Mouse (Mus musculus) lung, embryonic 14.5 days (tissue): ENCODE data around the gene Smc3. TPM values are rescaled to one million over a fixed set of nuclear protein-coding genes. Genes with fewer than 3 reads are reported as not detected.

Experiments
- ATAC-seq: fragments of 200-750 bp; cut with Nextera tagmentation; 2 replicates; pipeline ENCODE4 v1.8.0; 2017; ENCODE audit warnings: mild to moderate bottlenecking, moderate TSS enrichment, moderate library complexity; ENCODE audit not compliant: insufficient read depth
- DNase-seq: peaks from one replicate; pipeline ENCODE4 v3.0.0-alpha.2; 2015
- H3K27ac ChIP-seq: fragments of 300-500 bp; sonication (generic); 2 replicates; pipeline ENCODE4 v1.5.1; 2014; ENCODE audit warnings: low read depth, mild to moderate bottlenecking, moderate library complexity
- H3K27me3 ChIP-seq: fragments of 300-500 bp; sonication (generic); 2 replicates; pipeline ENCODE4 v1.6.1; 2014; ENCODE audit warnings: low read length, control low read depth; ENCODE audit not compliant: insufficient read depth
- H3K36me3 ChIP-seq: fragments of 300-500 bp; sonication (generic); 2 replicates; pipeline ENCODE4 v1.6.1; 2014; ENCODE audit warnings: control low read depth; ENCODE audit not compliant: insufficient read depth
- H3K4me1 ChIP-seq: fragments of 300-500 bp; sonication (generic); 2 replicates; pipeline ENCODE4 v1.6.1; 2014; ENCODE audit warnings: antibody characterized with exemption, control low read depth; ENCODE audit not compliant: insufficient read depth
- H3K4me2 ChIP-seq: fragments of 300-500 bp; sonication (generic); 2 replicates; pipeline ENCODE4 v1.6.1; 2014; ENCODE audit warnings: mild to moderate bottlenecking
- H3K4me3 ChIP-seq: fragments of 300-500 bp; sonication (generic); 2 replicates; pipeline ENCODE4 v1.5.1; 2014; ENCODE audit warnings: low read depth, low read length
- H3K9ac ChIP-seq: fragments of 300-500 bp; sonication (generic); 2 replicates; pipeline ENCODE4 v1.6.1; 2014
- H3K9me3 ChIP-seq: fragments of 300-500 bp; sonication (generic); 2 replicates; pipeline ENCODE4 v1.6.1; 2016; ENCODE audit warnings: low read depth, low read length, control low read depth
- CTCF ChIP-seq: IDR thresholded peaks from 2 replicates; pipeline ENCODE4 v1.5.1; 2016; ENCODE audit warnings: antibody characterized with exemption, low read depth
- WGBS: fragments of 180-500 bp; shearing (Covaris S2); extraction: QIAGEN DNeasy Blood & Tissue Kit; methylation state at CpG from one replicate; pipeline ENCODE4 v1.1.7; 2014; 5-methylcytosine and 5-hydroxymethylcytosine counted together
- polyA plus RNA-seq: library from polyadenylated mRNA; unstranded; fragments of >200 nt; fragmentation: Nextera tagmentation; extraction: Ambion mirVana; gene quantifications from 2 replicates; pipeline ENCODE4 v1.2.1, GENCODE M21; 2014

The Smc3 gene
- polyA plus RNA-seq, 1 experiment from 2014 or later = 76.1 TPM

DNA sequence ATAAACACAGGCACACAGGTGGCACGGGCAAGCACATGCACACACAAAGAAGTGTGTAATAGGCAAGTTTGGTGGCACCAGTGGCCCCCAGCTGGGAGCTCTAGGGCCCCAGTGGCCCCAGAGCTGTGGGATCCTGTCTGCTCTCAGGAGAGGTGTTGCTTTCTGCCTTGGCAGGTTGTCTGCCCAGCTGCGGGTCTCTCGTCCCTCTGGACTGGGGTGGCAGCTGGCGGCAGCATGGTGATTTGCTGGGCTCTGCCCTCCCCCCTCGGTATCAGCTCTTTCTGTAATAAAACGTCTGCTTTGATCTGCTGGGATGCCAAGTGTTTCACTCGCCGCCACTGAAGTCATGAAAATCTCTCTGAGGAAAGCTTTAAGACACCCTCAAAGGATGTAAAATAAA, 66.5 kb downstream of the Smc3 start:
- H3K27ac ChIP-seq = no peak overlapping the region
- no peaks in the 10 kb centered on the region for H3K9me3 ChIP-seq
- H3K27me3 ChIP-seq = peaks cover 9% of the 10 kb centered on the region
- no peaks in the 10 kb centered on the region for H3K4me1 ChIP-seq
- H3K36me3 ChIP-seq = no peaks in the 10 kb centered on the region
- ATAC-seq (no peak), DNase-seq (no peak)
- no peak overlapping the region for H3K4me2 ChIP-seq
- no peak overlapping the region for H3K4me3 ChIP-seq
- 22% methylated on average over 8 of the region's 8 CpGs for WGBS
- TF ChIP-seq CTCF = no peak
- H3K9ac ChIP-seq = no peak overlapping the region

DNA sequence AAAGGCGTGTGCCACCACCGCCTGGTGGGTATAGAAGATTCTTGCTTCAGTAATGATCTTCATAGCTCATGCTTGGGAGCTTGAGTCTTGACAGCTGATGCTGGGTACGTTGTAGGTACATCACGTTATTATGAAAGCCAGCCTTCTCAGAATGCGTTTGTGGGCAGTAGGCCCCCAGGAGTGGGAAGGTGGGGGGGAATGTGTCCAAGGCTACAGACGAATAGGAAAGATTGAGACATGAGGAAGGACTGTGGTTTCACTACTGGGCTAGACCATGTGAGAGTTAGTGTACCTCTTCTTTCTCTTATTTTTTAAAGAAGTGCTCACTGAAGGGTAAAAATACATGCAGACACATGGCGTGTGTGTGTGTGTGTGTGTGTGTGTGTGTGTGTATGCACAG, 68.6 kb downstream of the Smc3 start:
- H3K27me3 ChIP-seq = peaks cover 16% of the 10 kb centered on the region
- no peak for DNase-seq
- 83% methylated on average over 7 of the region's 7 CpGs for WGBS
- H3K4me2 ChIP-seq = no peak overlapping the region
- TF ChIP-seq CTCF = no peak
- H3K9ac ChIP-seq = no peak overlapping the region
- H3K27ac ChIP-seq = no peak overlapping the region
- no peaks in the 10 kb centered on the region for H3K4me1 ChIP-seq
- no peak for ATAC-seq
- no peaks in the 10 kb centered on the region for H3K9me3 ChIP-seq
- no peaks in the 10 kb centered on the region for H3K36me3 ChIP-seq
- no peak overlapping the region for H3K4me3 ChIP-seq

DNA sequence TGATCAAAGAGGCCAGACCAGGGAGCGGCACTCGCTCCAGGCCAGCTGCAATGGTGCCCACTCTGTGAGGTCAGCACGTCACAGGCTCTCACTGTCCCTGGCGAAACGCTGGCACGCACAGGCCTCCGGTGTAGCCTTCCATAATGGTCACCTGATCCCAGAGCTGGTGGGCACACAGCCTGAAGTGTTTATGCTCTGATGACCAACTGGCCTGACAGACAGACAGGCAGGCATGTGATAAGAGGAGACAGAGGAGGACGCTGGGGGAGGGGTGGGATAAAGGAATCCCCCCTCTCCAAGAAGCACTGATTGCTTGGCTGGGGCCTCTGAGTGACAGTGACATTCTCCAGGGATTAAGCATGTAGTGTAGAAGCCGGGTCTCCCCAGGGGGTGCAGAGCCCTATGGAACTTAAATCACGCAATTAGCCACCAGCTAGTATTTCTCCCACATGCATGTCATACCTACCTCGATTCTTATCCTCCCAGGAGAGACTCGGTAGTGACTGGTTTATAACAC, 70.5 kb downstream of the Smc3 start:
- H3K36me3 ChIP-seq = no peaks in the 10 kb centered on the region
- peaks cover 34% of the 10 kb centered on the region for H3K27me3 ChIP-seq
- no peak overlapping the region for H3K4me3 ChIP-seq
- DNase-seq (no peak), ATAC-seq (no peak)
- no peak overlapping the region for H3K9ac ChIP-seq
- TF ChIP-seq CTCF = no peak
- H3K9me3 ChIP-seq = no peaks in the 10 kb centered on the region
- WGBS = 22% methylated on average over 12 of the region's 12 CpGs
- no peak overlapping the region for H3K27ac ChIP-seq
- no peaks in the 10 kb centered on the region for H3K4me1 ChIP-seq
- H3K4me2 ChIP-seq = no peak overlapping the region

DNA sequence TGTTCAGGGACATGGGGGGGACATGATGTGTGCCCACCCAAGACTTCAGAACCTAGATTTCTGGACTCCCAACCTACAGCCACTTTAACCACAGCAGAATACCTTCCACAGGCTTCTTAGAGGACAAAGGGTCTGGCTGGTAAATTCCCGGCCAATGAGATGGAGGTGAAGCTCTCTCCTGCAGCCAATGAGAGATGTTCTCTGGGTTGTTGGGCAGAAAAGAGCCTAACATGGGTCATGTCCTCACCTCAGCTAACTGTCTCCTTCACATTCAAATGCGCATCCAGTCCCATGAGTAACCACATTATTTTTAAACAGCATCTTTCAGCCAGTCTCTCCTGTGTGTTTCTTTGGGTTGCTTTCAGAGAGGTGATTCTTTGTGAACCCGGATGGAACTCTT, 71.2 kb downstream of the Smc3 start:
- Histone ChIP-seq H3K27ac (no peak overlapping the region), H3K9me3 (no peaks in the 10 kb centered on the region), H3K27me3 (peaks cover 41% of the 10 kb centered on the region), H3K4me3 (no peak overlapping the region), H3K4me1 (no peaks in the 10 kb centered on the region), H3K36me3 (no peaks in the 10 kb centered on the region), H3K4me2 (no peak overlapping the region), H3K9ac (no peak overlapping the region)
- DNase-seq (no peak), ATAC-seq (no peak)
- TF ChIP-seq CTCF = no peak
- 56% methylated on average over 3 of the region's 3 CpGs for WGBS

DNA sequence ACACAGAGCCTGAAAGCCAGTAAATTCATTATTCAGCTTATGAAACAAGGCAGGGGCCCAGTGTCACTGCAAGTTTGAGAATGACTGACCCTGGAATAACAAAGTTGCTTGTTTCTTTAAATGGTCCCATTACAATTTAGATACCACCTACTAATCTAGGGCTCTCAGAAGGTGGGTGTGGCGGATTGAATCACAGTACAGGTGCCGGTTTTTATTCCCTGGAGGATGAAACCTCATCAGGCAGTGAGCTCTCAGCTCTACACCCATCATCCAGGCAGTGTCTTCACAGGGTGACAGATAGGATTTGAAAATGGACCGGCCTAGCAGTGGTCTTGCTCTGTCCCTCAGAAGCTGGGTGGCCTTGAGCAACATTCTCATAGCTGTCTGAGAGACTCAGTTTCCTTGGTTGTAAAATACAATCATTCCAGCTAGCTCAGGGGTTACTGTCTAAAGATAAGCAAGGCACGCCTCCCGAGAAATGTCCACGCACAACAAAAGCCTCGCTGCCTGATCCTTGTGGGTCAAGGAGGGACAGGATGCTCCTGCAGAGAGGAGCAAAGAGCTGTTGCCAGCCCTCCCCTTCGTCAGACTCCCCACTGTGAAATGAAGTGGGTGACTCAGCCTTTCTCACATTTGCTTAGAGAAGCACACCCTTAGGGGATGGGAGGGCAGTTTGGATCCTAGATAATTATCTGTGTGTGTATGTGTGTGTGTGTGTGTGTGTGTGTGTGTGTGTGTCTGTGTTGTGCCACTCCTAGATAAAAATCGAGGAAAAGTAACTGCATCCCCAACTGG, 74.1 kb downstream of the Smc3 start:
- no peak for ATAC-seq
- 0 out of 2 replicates have a peak, but pooled peaks cover 3% of the 10 kb centered on the region for H3K4me1 ChIP-seq
- no peak overlapping the region for H3K27ac ChIP-seq
- peaks cover 66% of the 10 kb centered on the region for H3K27me3 ChIP-seq
- WGBS = 31% methylated on average over 9 of the region's 9 CpGs
- no peak overlapping the region for H3K4me2 ChIP-seq
- H3K9ac ChIP-seq = no peak overlapping the region
- H3K36me3 ChIP-seq = no peaks in the 10 kb centered on the region
- no peak overlapping the region for H3K4me3 ChIP-seq
- DNase-seq = no peak
- H3K9me3 ChIP-seq = no peaks in the 10 kb centered on the region
- no peak for TF ChIP-seq CTCF

DNA sequence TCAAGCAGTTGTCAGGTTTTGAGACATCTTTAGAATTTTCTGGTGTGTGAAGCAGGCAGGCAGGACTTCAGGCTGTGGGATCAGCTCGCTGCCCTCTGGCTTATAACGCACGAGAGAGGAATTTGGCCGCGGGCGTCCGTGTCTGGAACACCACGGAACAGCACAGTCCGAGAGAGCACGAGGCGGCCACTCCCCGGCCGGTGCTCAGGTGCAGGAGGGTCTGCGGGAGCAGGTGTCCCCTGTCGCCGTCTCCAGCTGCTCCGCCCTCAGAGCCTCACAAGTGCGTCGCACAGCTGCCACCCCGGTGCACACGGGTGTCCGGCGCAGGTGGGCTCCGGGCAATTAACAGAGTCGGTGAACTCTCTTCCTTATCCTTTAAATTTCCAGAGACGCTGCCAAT, 76.0 kb downstream of the Smc3 start:
- Histone ChIP-seq H3K4me1 (0 out of 2 replicates have a peak, but pooled peaks cover 3% of the 10 kb centered on the region), H3K27me3 (peaks cover 69% of the 10 kb centered on the region), H3K4me3 (peak overlapping the region; percentile 62), H3K27ac (no peak overlapping the region), H3K9ac (peak overlapping the region; percentile 52; the same call in 1 of the 2 replicates), H3K9me3 (no peaks in the 10 kb centered on the region), H3K4me2 (peak overlapping the region; percentile 96), H3K36me3 (no peaks in the 10 kb centered on the region)
- no peak for TF ChIP-seq CTCF
- 1% methylated on average over 26 of the region's 26 CpGs for WGBS
- DNase-seq = peak; percentile 16
- ATAC-seq = no peak
